Mouse (Mus musculus) forebrain, embryonic 10.5 days (tissue): ENCODE data around the gene Cd6. TPM values are rescaled to one million over a fixed set of nuclear protein-coding genes. Genes with fewer than 3 reads are reported as not detected.
A peak's percentile ranks its signal among the peaks of the same experiment; 100 is the strongest.

Experiments
- DNase-seq: peaks from one replicate; pipeline ENCODE4 v3.0.0-alpha.2; 2017; ENCODE audit warnings: low spot score; ENCODE audit errors: extremely low spot score
- H3K27ac ChIP-seq: fragments of 300-500 bp; sonication (generic); 2 replicates; pipeline ENCODE4 v1.5.1; 2016; ENCODE audit warnings: mild to moderate bottlenecking
- H3K27me3 ChIP-seq: fragments of 300-500 bp; sonication (generic); 2 replicates; pipeline ENCODE4 v1.6.1; 2016; ENCODE audit warnings: mild to moderate bottlenecking; ENCODE audit not compliant: poor library complexity, severe bottlenecking
- H3K36me3 ChIP-seq: fragments of 300-500 bp; sonication (generic); replicated peaks from 2 replicates; pipeline ENCODE4 v1.6.1; 2016; ENCODE audit warnings: mild to moderate bottlenecking, moderate library complexity
- H3K4me1 ChIP-seq: fragments of 300-500 bp; sonication (generic); 2 replicates; pipeline ENCODE4 v1.6.1; 2016
- H3K4me3 ChIP-seq: fragments of 300-500 bp; sonication (generic); 2 replicates; pipeline ENCODE4 v1.5.1; 2016; ENCODE audit warnings: mild to moderate bottlenecking, moderate library complexity
- H3K9me3 ChIP-seq: fragments of 300-500 bp; sonication (generic); 2 replicates; pipeline ENCODE4 v1.6.1; 2016; ENCODE audit warnings: mild to moderate bottlenecking, moderate library complexity
- WGBS: fragments of 180-500 bp; shearing (Covaris S2); methylation state at CpG from one replicate; pipeline ENCODE4 v1.1.7; 2016; 5-methylcytosine and 5-hydroxymethylcytosine counted together
- polyA plus RNA-seq: library from polyadenylated mRNA; unstranded; fragments of >200 nt; fragmentation: Nextera tagmentation; extraction: Ambion mirVana; gene quantifications from 2 replicates; pipeline ENCODE4 v1.2.1, GENCODE M21; 2016

The Cd6 gene
- polyA plus RNA-seq, 1 experiment from 2014 or later, result not detected

GRCm38 (mm10) chr19:10855422-10855821 lies 25.6 kb upstream of the Cd6 start:
- H3K36me3 ChIP-seq, result peaks cover 53% of the 10 kb centered on the region
- peaks cover 5% of the 10 kb centered on the region; the same call in 1 of the 2 replicates for H3K4me1 ChIP-seq
- H3K27ac ChIP-seq, result no peak overlapping the region
- H3K4me3 ChIP-seq, result no peak overlapping the region
- H3K9me3 ChIP-seq, result no peaks in the 10 kb centered on the region
- no peak for DNase-seq
- WGBS, result 84% methylated on average over 3 of the region's 3 CpGs
- H3K27me3 ChIP-seq, result no peaks in the 10 kb centered on the region

- H3K27me3 ChIP-seq, result peaks cover 13% of the 10 kb centered on the region
- no peak overlapping the region for H3K4me3 ChIP-seq
- H3K27ac ChIP-seq, result no peak overlapping the region
- H3K4me1 ChIP-seq, result peaks cover 7% of the 10 kb centered on the region
- 66% methylated on average over 3 of the region's 3 CpGs for WGBS
- H3K9me3 ChIP-seq, result no peaks in the 10 kb centered on the region
- H3K36me3 ChIP-seq, result no peaks in the 10 kb centered on the region
- no peak for DNase-seq
Observed at GRCm38 (mm10) chr19:10847311-10848087, 17.6 kb upstream of the Cd6 start.

- H3K9me3 ChIP-seq, result no peaks in the 10 kb centered on the region
- no peak for DNase-seq
- peaks cover 18% of the 10 kb centered on the region for H3K4me1 ChIP-seq
- no peak overlapping the region for H3K4me3 ChIP-seq
- no peak overlapping the region for H3K27ac ChIP-seq
- 80% methylated on average over 7 of the region's 7 CpGs for WGBS
- H3K36me3 ChIP-seq, result no peaks in the 10 kb centered on the region
- H3K27me3 ChIP-seq, result peaks cover 17% of the 10 kb centered on the region
Observed at GRCm38 (mm10) chr19:10846150-10846549, 16.3 kb upstream of the Cd6 start.

- H3K36me3 ChIP-seq, result no peaks in the 10 kb centered on the region
- no peak overlapping the region for H3K4me3 ChIP-seq
- H3K27me3 ChIP-seq, result peaks cover 17% of the 10 kb centered on the region
- peaks cover 18% of the 10 kb centered on the region for H3K4me1 ChIP-seq
- no peaks in the 10 kb centered on the region for H3K9me3 ChIP-seq
- H3K27ac ChIP-seq, result no peak overlapping the region
- no peak for DNase-seq
- 86% methylated on average over 3 of the region's 3 CpGs for WGBS
Observed at GRCm38 (mm10) chr19:10845454-10845853, 15.6 kb upstream of the Cd6 start.

GRCm38 (mm10) chr19:10844206-10844605 lies 14.3 kb upstream of the Cd6 start:
- Histone ChIP-seq H3K27me3 (peaks cover 17% of the 10 kb centered on the region), H3K27ac (no peak overlapping the region), H3K36me3 (no peaks in the 10 kb centered on the region), H3K9me3 (no peaks in the 10 kb centered on the region), H3K4me3 (no peak overlapping the region), H3K4me1 (peaks cover 18% of the 10 kb centered on the region)
- 89% methylated on average over 5 of the region's 5 CpGs for WGBS
- DNase-seq, result no peak

- 52% methylated on average over 24 of the region's 24 CpGs for WGBS
- H3K4me1 ChIP-seq, result peaks cover 18% of the 10 kb centered on the region
- no peak for DNase-seq
- peaks cover 17% of the 10 kb centered on the region for H3K27me3 ChIP-seq
- H3K9me3 ChIP-seq, result no peaks in the 10 kb centered on the region
- no peak overlapping the region; the same call in 1 of the 2 replicates for H3K4me3 ChIP-seq
- H3K27ac ChIP-seq, result no peak overlapping the region
- no peaks in the 10 kb centered on the region for H3K36me3 ChIP-seq
Observed at GRCm38 (mm10) chr19:10842914-10843313, 13.1 kb upstream of the Cd6 start.

GRCm38 (mm10) chr19:10841721-10842626 lies 12.1 kb upstream of the Cd6 start:
- WGBS, result 60% methylated on average over 16 of the region's 16 CpGs
- H3K36me3 ChIP-seq, result no peaks in the 10 kb centered on the region
- peaks cover 18% of the 10 kb centered on the region for H3K4me1 ChIP-seq
- peaks cover 17% of the 10 kb centered on the region for H3K27me3 ChIP-seq
- DNase-seq, result no peak
- H3K9me3 ChIP-seq, result no peaks in the 10 kb centered on the region
- H3K4me3 ChIP-seq, result no peak overlapping the region
- H3K27ac ChIP-seq, result no peak overlapping the region

GRCm38 (mm10) chr19:10839010-10839892 lies 9.4 kb upstream of the Cd6 start, which contains the start of gene Slc15a3:
Gene Slc15a3, plus strand, starts transcription at chr19:10839727.
- no peaks in the 10 kb centered on the region for H3K9me3 ChIP-seq
- H3K36me3 ChIP-seq, result no peaks in the 10 kb centered on the region
- H3K4me3 ChIP-seq, result no peak within 1 kb of the TSS
- DNase-seq, result no peak
- no peak within 1 kb of the TSS for H3K27ac ChIP-seq
- 85% methylated on average over 15 of the region's 15 CpGs for WGBS
- H3K4me1 ChIP-seq, result peaks cover 18% of the 10 kb centered on the region
- peaks cover 17% of the 10 kb centered on the region for H3K27me3 ChIP-seq

GRCm38 (mm10) chr19:10835671-10836070 lies 5.8 kb upstream of the Cd6 start:
- Histone ChIP-seq H3K36me3 (no peaks in the 10 kb centered on the region), H3K27me3 (no peaks in the 10 kb centered on the region; the same call in 1 of the 2 replicates), H3K4me1 (no peaks in the 10 kb centered on the region), H3K4me3 (no peak overlapping the region), H3K27ac (no peak overlapping the region), H3K9me3 (no peaks in the 10 kb centered on the region)
- WGBS, result 54% methylated on average over 3 of the region's 3 CpGs
- DNase-seq, result no peak

- 80% methylated on average over 3 of the region's 3 CpGs for WGBS
- H3K4me3 ChIP-seq, result no peak overlapping the region
- H3K27ac ChIP-seq, result no peak overlapping the region
- DNase-seq, result no peak
- H3K9me3 ChIP-seq, result no peaks in the 10 kb centered on the region
- no peaks in the 10 kb centered on the region for H3K36me3 ChIP-seq
- no peaks in the 10 kb centered on the region for H3K4me1 ChIP-seq
- no peaks in the 10 kb centered on the region for H3K27me3 ChIP-seq
Observed at GRCm38 (mm10) chr19:10833611-10834010, 3.8 kb upstream of the Cd6 start.

GRCm38 (mm10) chr19:10832030-10832429 lies 2.2 kb upstream of the Cd6 start:
- Histone ChIP-seq H3K4me1 (no peaks in the 10 kb centered on the region), H3K36me3 (no peaks in the 10 kb centered on the region), H3K9me3 (no peaks in the 10 kb centered on the region), H3K27me3 (no peaks in the 10 kb centered on the region), H3K27ac (no peak overlapping the region), H3K4me3 (no peak overlapping the region)
- 79% methylated on average over 3 of the region's 3 CpGs for WGBS
- DNase-seq, result no peak

- Histone ChIP-seq H3K36me3 (no peaks in the 10 kb centered on the region), H3K4me3 (no peak overlapping the region), H3K27ac (no peak overlapping the region), H3K9me3 (no peaks in the 10 kb centered on the region), H3K4me1 (no peaks in the 10 kb centered on the region), H3K27me3 (no peaks in the 10 kb centered on the region)
- 9% methylated on average over 5 of the region's 5 CpGs for WGBS
- peak; percentile 62 for DNase-seq
Observed at GRCm38 (mm10) chr19:10831424-10831823, 1.6 kb upstream of the Cd6 start.
